Mouse (Mus musculus) lung, embryonic 14.5 days (tissue): Measurements from ENCODE around the gene Dok5. TPM values are rescaled to one million over a fixed set of nuclear protein-coding genes. Genes with fewer than 3 reads are reported as not detected.
A peak's percentile ranks its signal among the peaks of the same experiment; 100 is the strongest.

ENCODE experiments used
- ATAC-seq: fragments of 200-750 bp; cut with Nextera tagmentation; 2 replicates; pipeline ENCODE4 v1.8.0; 2017; ENCODE audit warnings: mild to moderate bottlenecking, moderate TSS enrichment, moderate library complexity; ENCODE audit not compliant: insufficient read depth
- DNase-seq: peaks from one replicate; pipeline ENCODE4 v3.0.0-alpha.2; 2015
- H3K27ac ChIP-seq: fragments of 300-500 bp; sonication (generic); 2 replicates; pipeline ENCODE4 v1.5.1; 2014; ENCODE audit warnings: low read depth, mild to moderate bottlenecking, moderate library complexity
- H3K27me3 ChIP-seq: fragments of 300-500 bp; sonication (generic); 2 replicates; pipeline ENCODE4 v1.6.1; 2014; ENCODE audit warnings: low read length, control low read depth; ENCODE audit not compliant: insufficient read depth
- H3K36me3 ChIP-seq: fragments of 300-500 bp; sonication (generic); 2 replicates; pipeline ENCODE4 v1.6.1; 2014; ENCODE audit warnings: control low read depth; ENCODE audit not compliant: insufficient read depth
- H3K4me1 ChIP-seq: fragments of 300-500 bp; sonication (generic); 2 replicates; pipeline ENCODE4 v1.6.1; 2014; ENCODE audit warnings: antibody characterized with exemption, control low read depth; ENCODE audit not compliant: insufficient read depth
- H3K4me2 ChIP-seq: fragments of 300-500 bp; sonication (generic); 2 replicates; pipeline ENCODE4 v1.6.1; 2014; ENCODE audit warnings: mild to moderate bottlenecking
- H3K4me3 ChIP-seq: fragments of 300-500 bp; sonication (generic); 2 replicates; pipeline ENCODE4 v1.5.1; 2014; ENCODE audit warnings: low read depth, low read length
- H3K9ac ChIP-seq: fragments of 300-500 bp; sonication (generic); 2 replicates; pipeline ENCODE4 v1.6.1; 2014
- H3K9me3 ChIP-seq: fragments of 300-500 bp; sonication (generic); 2 replicates; pipeline ENCODE4 v1.6.1; 2016; ENCODE audit warnings: low read depth, low read length, control low read depth
- CTCF ChIP-seq: IDR thresholded peaks from 2 replicates; pipeline ENCODE4 v1.5.1; 2016; ENCODE audit warnings: antibody characterized with exemption, low read depth
- WGBS: fragments of 180-500 bp; shearing (Covaris S2); extraction: QIAGEN DNeasy Blood & Tissue Kit; methylation state at CpG from one replicate; pipeline ENCODE4 v1.1.7; 2014; 5-methylcytosine and 5-hydroxymethylcytosine counted together
- polyA plus RNA-seq: library from polyadenylated mRNA; unstranded; fragments of >200 nt; fragmentation: Nextera tagmentation; extraction: Ambion mirVana; gene quantifications from 2 replicates; pipeline ENCODE4 v1.2.1, GENCODE M21; 2014

The Dok5 gene
- polyA plus RNA-seq, 1 experiment from 2014 or later, result 0.83 TPM

DNA sequence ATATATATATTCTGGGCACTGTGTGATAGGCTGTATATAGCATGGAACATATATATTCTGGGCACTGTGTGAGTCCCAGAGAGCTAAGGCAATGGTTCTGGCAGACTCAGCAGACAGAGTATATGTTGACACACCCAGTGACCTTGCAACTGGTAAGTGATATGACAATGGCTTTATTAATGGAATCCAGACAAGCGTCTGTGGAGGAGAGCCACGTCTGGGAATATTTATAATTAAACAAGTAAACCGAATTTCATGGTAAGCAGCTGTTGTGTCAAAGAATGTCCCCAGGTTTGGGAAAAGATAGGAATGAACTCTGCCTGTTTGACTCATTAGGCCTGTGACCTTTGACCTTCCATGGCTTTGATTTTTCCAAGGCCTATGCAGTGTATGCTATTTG is 2.8 kb downstream of the Dok5 start:
- TF ChIP-seq CTCF, result no peak

GRCm38 (mm10) chr2:170738446-170738845 is 6.8 kb downstream of the Dok5 start:
- TF ChIP-seq CTCF, result no peak
- WGBS, result 86% methylated on average over 9 of the region's 9 CpGs
- Histone ChIP-seq H3K4me2 (no peak overlapping the region), H3K4me3 (no peak overlapping the region), H3K9ac (no peak overlapping the region), H3K9me3 (no peaks in the 10 kb centered on the region), H3K4me1 (no peaks in the 10 kb centered on the region), H3K36me3 (no peaks in the 10 kb centered on the region), H3K27me3 (no peaks in the 10 kb centered on the region; the same call in 1 of the 2 replicates), H3K27ac (no peak overlapping the region)
- no peak for DNase-seq
- no peak for ATAC-seq

More for the DNA sequence above, 2.8 kb downstream of the Dok5 start:
- Histone ChIP-seq H3K9me3 (no peaks in the 10 kb centered on the region), H3K4me3 (no peak overlapping the region), H3K9ac (no peak overlapping the region), H3K27me3 (peaks cover 19% of the 10 kb centered on the region), H3K36me3 (no peaks in the 10 kb centered on the region), H3K4me2 (no peak overlapping the region), H3K27ac (no peak overlapping the region), H3K4me1 (no peaks in the 10 kb centered on the region; the same call in 1 of the 2 replicates)
- ATAC-seq, result no peak
- no peak for DNase-seq
- 35% methylated on average over 3 of the region's 3 CpGs for WGBS

DNA sequence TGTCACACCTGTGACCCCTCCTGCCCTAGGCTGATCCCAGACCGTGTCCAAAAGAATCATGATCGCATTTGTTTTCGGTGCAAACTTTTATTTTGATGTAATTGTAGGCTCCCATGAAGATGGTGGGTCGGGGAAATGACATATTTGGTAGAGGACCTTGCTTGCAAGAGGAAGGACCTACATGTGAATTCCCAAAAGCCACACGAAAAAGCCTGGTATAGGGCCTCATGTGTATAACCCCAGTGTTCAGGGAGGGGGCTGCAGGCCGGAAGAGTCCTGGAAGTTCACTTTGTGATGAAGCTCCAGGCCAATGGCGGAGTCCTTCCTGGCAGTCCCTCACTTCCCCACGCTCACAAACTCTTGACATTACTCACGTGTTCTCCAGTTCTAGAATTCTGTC is 7.3 kb downstream of the Dok5 start:
- H3K27ac ChIP-seq, result no peak overlapping the region
- H3K9ac ChIP-seq, result no peak overlapping the region
- ATAC-seq, result no peak
- no peaks in the 10 kb centered on the region for H3K27me3 ChIP-seq
- H3K36me3 ChIP-seq, result no peaks in the 10 kb centered on the region
- no peak overlapping the region for H3K4me2 ChIP-seq
- H3K9me3 ChIP-seq, result no peaks in the 10 kb centered on the region
- H3K4me3 ChIP-seq, result no peak overlapping the region
- no peaks in the 10 kb centered on the region for H3K4me1 ChIP-seq
- 87% methylated on average over 9 of the region's 9 CpGs for WGBS
- TF ChIP-seq CTCF, result no peak
- no peak for DNase-seq

DNA sequence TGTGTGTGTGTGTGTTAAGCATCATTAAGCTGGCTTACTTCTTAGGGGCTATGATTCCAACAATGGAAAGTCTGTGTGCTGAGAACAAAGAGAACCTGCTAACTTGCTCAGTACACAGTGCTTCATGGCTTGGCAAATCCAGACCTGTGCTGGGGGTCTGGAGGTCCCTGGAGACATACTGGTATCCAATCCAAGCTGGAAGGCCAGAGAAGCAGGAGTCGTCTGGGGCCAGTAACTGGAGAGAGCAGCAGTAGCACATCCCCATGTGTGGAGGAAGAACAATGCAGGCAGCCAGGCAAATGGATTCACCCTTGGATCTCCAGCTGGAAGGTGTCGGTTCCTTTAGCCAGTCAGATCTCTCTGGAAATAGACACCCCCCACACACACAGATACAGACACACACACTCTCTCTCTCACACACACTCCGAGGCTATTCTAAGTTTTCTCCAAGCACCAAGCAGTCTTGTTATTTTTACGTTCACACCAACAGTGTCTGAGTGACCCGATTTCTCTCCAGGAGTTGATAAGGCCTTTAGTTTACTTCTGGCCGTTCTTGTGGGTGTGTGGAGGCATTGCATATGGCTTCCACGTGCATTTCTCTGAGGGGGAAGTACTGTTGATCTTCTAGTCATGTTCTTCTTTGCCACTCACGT is 8.2 kb downstream of the Dok5 start:
- DNase-seq, result no peak
- no peak overlapping the region for H3K4me2 ChIP-seq
- WGBS, result 35% methylated on average over 8 of the region's 8 CpGs

DNA sequence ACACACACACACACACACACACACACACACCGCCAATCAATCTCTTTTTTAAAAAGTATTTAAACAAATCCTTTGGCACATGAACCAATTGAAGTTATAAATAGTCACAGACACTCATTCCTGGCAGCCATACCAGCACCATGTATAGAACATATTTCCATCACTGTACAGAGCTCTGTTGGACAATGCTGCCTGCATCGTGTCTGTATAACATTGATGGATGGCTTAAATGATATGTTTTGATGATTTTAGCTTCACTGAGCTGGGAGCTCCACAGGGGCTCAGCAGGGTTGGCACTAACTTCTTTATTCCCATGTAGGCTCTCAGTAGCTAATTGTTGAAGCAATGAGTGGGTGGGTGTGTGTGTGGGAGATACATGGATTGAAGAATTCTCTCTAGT is 11.9 kb downstream of the Dok5 start:
- ATAC-seq (no peak), DNase-seq (no peak)
- no peak overlapping the region for H3K4me2 ChIP-seq
- H3K9me3 ChIP-seq, result no peaks in the 10 kb centered on the region
- no peaks in the 10 kb centered on the region for H3K27me3 ChIP-seq
- H3K4me3 ChIP-seq, result no peak overlapping the region
- H3K27ac ChIP-seq, result no peak overlapping the region
- WGBS, result 73% methylated on average over 2 of the region's 2 CpGs
- H3K9ac ChIP-seq, result no peak overlapping the region
- TF ChIP-seq CTCF, result no peak
- no peaks in the 10 kb centered on the region for H3K4me1 ChIP-seq
- no peaks in the 10 kb centered on the region for H3K36me3 ChIP-seq

More for the DNA sequence above, 8.2 kb downstream of the Dok5 start:
- Histone ChIP-seq H3K4me1 (no peaks in the 10 kb centered on the region), H3K9me3 (no peaks in the 10 kb centered on the region), H3K27me3 (no peaks in the 10 kb centered on the region), H3K36me3 (no peaks in the 10 kb centered on the region), H3K4me3 (no peak overlapping the region), H3K9ac (no peak overlapping the region), H3K27ac (no peak overlapping the region)
- 0 out of 2 replicates have a peak, but pooled peaks have one; percentile 17 for ATAC-seq
- no peak for TF ChIP-seq CTCF

- Histone ChIP-seq H3K9me3 (no peaks in the 10 kb centered on the region), H3K36me3 (no peaks in the 10 kb centered on the region), H3K27ac (no peak overlapping the region), H3K4me3 (no peak overlapping the region), H3K4me2 (no peak overlapping the region), H3K9ac (no peak overlapping the region), H3K4me1 (0 out of 2 replicates have a peak, but pooled peaks cover 2% of the 10 kb centered on the region), H3K27me3 (no peaks in the 10 kb centered on the region)
- 82% methylated on average over 3 of the region's 3 CpGs for WGBS
- no peak for ATAC-seq
- DNase-seq, result no peak
- TF ChIP-seq CTCF, result no peak
Measured at GRCm38 (mm10) chr2:170748901-170749300, 17.3 kb downstream of the Dok5 start.

DNA sequence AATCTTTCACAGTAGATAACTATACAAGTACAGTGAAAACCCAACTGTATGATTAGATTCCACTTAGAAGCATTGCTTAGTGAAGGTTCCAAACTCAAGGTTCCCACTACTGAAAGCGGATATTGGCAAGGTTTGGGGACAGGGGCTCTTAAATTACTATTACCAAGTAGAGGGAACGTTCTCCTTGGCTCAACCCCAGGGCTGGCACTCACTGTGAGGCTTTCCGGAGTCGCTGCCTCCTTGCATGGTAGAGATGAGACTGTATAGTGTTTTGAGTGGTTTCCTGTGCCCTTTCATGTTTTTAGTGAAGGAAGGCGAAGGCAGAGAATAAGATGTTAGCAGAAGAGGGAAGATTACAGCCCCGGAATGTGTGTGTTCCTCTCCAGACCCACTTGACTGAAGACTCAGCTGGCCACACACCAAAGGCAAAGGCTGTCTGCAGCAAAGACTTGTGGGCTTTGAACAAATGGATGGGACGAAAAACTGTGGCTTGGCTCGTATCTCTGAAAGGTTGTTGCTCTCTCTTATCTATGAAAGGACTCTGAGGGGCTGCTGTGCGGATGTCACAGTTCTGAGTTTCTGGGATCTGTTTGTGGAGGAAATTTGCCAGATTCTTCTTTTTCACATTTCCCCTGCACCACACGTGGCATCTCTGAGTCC is 20.7 kb downstream of the Dok5 start:
- no peak overlapping the region for H3K4me3 ChIP-seq
- DNase-seq (peak; percentile 61), ATAC-seq (no peak)
- H3K27ac ChIP-seq, result no peak overlapping the region
- TF ChIP-seq CTCF, result no peak
- H3K9me3 ChIP-seq, result no peaks in the 10 kb centered on the region
- WGBS, result 32% methylated on average over 10 of the region's 10 CpGs
- no peaks in the 10 kb centered on the region for H3K36me3 ChIP-seq
- H3K9ac ChIP-seq, result no peak overlapping the region
- peak overlapping the region; percentile 8; the same call in 1 of the 2 replicates for H3K4me2 ChIP-seq
- H3K27me3 ChIP-seq, result no peaks in the 10 kb centered on the region
- H3K4me1 ChIP-seq, result 0 out of 2 replicates have a peak, but pooled peaks cover 8% of the 10 kb centered on the region
